Mouse (Mus musculus): ENCODE measurements around the gene Tcf7l2.

- TF ChIP-seq CTCF (IDR thresholded peaks at IDR 0.05; ENCODE audit: low read depth, low read length) = no peak
- no peak for TF ChIP-seq POLR2A (IDR thresholded peaks at IDR 0.05; ENCODE audit: borderline replicate concordance, low read depth, low read length)
Observed at GRCm38 (mm10) chr19:55787420-55787819, 45.8 kb downstream of the Tcf7l2 start.
